Mouse (Mus musculus): ENCODE measurements around the gene Bcas1.

Bcas1 gene

GRCm38 (mm10) chr2:170418748-170419147 is 8.9 kb downstream of the Bcas1 start:
- peak; percentile 74 for DNase-seq (ENCODE audit: low read depth, low spot score)

GRCm38 (mm10) chr2:170411490-170412168 is 16.0 kb downstream of the Bcas1 start:
- peak; percentile 79 for DNase-seq (ENCODE audit: low read depth, low spot score)

GRCm38 (mm10) chr2:170410677-170411489 is 16.8 kb downstream of the Bcas1 start:
- no peak for DNase-seq (ENCODE audit: low read depth, low spot score)

- no peak for DNase-seq (ENCODE audit: low read depth, low spot score)
Measured at GRCm38 (mm10) chr2:170406438-170406837, 21.2 kb downstream of the Bcas1 start.

- DNase-seq (ENCODE audit: low read depth, low spot score) = no peak
Measured at GRCm38 (mm10) chr2:170404781-170405573, 22.7 kb downstream of the Bcas1 start.

GRCm38 (mm10) chr2:170403666-170404385 is 23.8 kb downstream of the Bcas1 start:
- peak; percentile 36 for DNase-seq (ENCODE audit: low read depth, low spot score)

GRCm38 (mm10) chr2:170401211-170401799 is 26.3 kb downstream of the Bcas1 start:
- DNase-seq (ENCODE audit: low read depth, low spot score) = peak; percentile 73

- no peak for DNase-seq (ENCODE audit: low read depth, low spot score)
Measured at GRCm38 (mm10) chr2:170400666-170401065, 27.0 kb downstream of the Bcas1 start.

GRCm38 (mm10) chr2:170391994-170392393 is 35.7 kb downstream of the Bcas1 start:
- DNase-seq (ENCODE audit: low read depth, low spot score) = no peak

GRCm38 (mm10) chr2:170388320-170388719 is 39.3 kb downstream of the Bcas1 start:
- no peak for DNase-seq (ENCODE audit: low read depth, low spot score)

GRCm38 (mm10) chr2:170385556-170385955 is 42.1 kb downstream of the Bcas1 start:
- no peak for DNase-seq (ENCODE audit: low read depth, low spot score)

GRCm38 (mm10) chr2:170384770-170385169 is 42.9 kb downstream of the Bcas1 start:
- no peak for DNase-seq (ENCODE audit: low read depth, low spot score)

GRCm38 (mm10) chr2:170373391-170373790 is 54.3 kb downstream of the Bcas1 start:
- DNase-seq (ENCODE audit: low read depth, low spot score) = no peak

GRCm38 (mm10) chr2:170365676-170366075 is 62.0 kb downstream of the Bcas1 start:
- DNase-seq (ENCODE audit: low read depth, low spot score) = no peak

GRCm38 (mm10) chr2:170365271-170365670 is 62.4 kb downstream of the Bcas1 start:
- no peak for DNase-seq (ENCODE audit: low read depth, low spot score)

GRCm38 (mm10) chr2:170356667-170357374 is 70.8 kb downstream of the Bcas1 start:
- peak; percentile 92 for DNase-seq (ENCODE audit: low read depth, low spot score)

- peak; percentile 89 for DNase-seq (ENCODE audit: low read depth, low spot score)
Measured at GRCm38 (mm10) chr2:170354963-170355367, 72.7 kb downstream of the Bcas1 start.

GRCm38 (mm10) chr2:170352273-170352672 is 75.4 kb downstream of the Bcas1 start:
- no peak for DNase-seq (ENCODE audit: low read depth, low spot score)

GRCm38 (mm10) chr2:170351847-170352246 is 75.8 kb downstream of the Bcas1 start:
- DNase-seq (ENCODE audit: low read depth, low spot score) = no peak

- DNase-seq (ENCODE audit: low read depth, low spot score) = peak; percentile 92
Measured at GRCm38 (mm10) chr2:170349784-170350183, 77.9 kb downstream of the Bcas1 start.
